ENCODE assay signal across 8 mouse cellular contexts in the genomic region with DNA sequence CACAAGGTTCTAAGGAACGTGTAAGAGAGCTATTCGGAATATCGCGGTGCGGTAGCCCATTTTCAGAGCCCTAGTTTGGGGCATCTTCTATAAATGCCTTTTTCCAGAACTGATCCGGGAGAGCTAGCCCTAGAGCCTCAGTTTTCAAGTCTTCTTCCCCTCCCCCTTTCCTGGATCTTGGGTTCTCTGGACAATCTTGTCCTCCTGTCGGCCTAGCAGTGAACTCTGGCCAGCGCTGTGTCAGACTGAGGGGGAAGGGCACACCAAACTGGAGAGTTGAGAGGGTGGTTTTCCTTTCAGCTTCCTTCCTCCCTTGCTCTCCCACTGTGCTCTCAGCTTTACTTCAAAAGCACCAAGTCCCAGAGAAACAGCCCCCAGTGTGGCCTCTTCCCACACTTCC. TPM values are rescaled to one million over a fixed set of nuclear protein-coding genes. Genes with fewer than 3 reads are reported as not detected.
DNase-seq lines count a peak whose midpoint lies in the region; ATAC-seq and TF ChIP-seq lines count a peak whose summit lies in the region.

No protein-coding gene starts in this region.

- H3K36me3 ChIP-seq in C2C12 (ENCODE audit: control insufficient read depth, insufficient read depth), result no peaks in the 10 kb centered on the region
- 0 out of 2 replicates have a peak, but pooled peaks cover 7% of the 10 kb centered on the region for H3K36me3 ChIP-seq in lung, embryonic 14.5 days (ENCODE audit: insufficient read depth)

- DNase-seq in adrenal gland, postnatal 14 days, result peak; percentile 41
- DNase-seq in heart, adult 8-10 months (ENCODE audit: low spot score), result peak; percentile 42
- DNase-seq in kidney, adult 18-20 months, result peak; percentile 62
- peak; percentile 84 for DNase-seq in lung, embryonic 14.5 days
- DNase-seq in retina, postnatal 1 day, result peak; percentile 29
- no peak for DNase-seq in layer of hippocampus, postnatal 14 days (ENCODE audit: low spot score in 2 of 2)
- DNase-seq in right cerebral cortex, postnatal 14 days, result no peak

- no peaks in the 10 kb centered on the region for H3K27me3 ChIP-seq in C2C12 (ENCODE audit: control insufficient read depth, insufficient read depth, insufficient read length)
- H3K27me3 ChIP-seq in lung, embryonic 14.5 days (ENCODE audit: insufficient read depth, low read length), result no peaks in the 10 kb centered on the region

- peak overlapping the region; percentile 91 for H3K9ac ChIP-seq in lung, embryonic 14.5 days

- 1% methylated on average over 8 of the region's 8 CpGs for WGBS in lung, embryonic 14.5 days

- peak overlapping the region; percentile 53 for H3K4me3 ChIP-seq in C2C12 (ENCODE audit: insufficient read depth, poor library complexity, severe bottlenecking)
- peak overlapping the region; percentile 74 for H3K4me3 ChIP-seq in lung, embryonic 14.5 days (ENCODE audit: low read depth, low read length)

- H3K79me3 ChIP-seq in C2C12 (ENCODE audit: low read depth), result peaks cover 21% of the 10 kb centered on the region

- no peak overlapping the region for H3ac ChIP-seq in C2C12 (ENCODE audit: control insufficient read depth, insufficient read length, low read depth)

- TF ChIP-seq CTCF in C2C12 (IDR thresholded peaks at IDR 0.05; ENCODE audit: control insufficient read depth, insufficient read depth, insufficient read length), result no peak
- peak; percentile 37 for TF ChIP-seq CTCF in lung, embryonic 14.5 days (IDR thresholded peaks at IDR 0.05; ENCODE audit: low read depth)

- peak overlapping the region; percentile 83 for H3K27ac ChIP-seq in lung, embryonic 14.5 days (ENCODE audit: low read depth)

- H3K79me2 ChIP-seq in C2C12 (ENCODE audit: control insufficient read depth, insufficient read depth), result peaks cover 59% of the 10 kb centered on the region

- peak; percentile 74 for ATAC-seq in lung, embryonic 14.5 days (ENCODE audit: insufficient read depth)

- peaks cover 9% of the 10 kb centered on the region; the same call in 1 of the 2 replicates for H3K4me1 ChIP-seq in lung, embryonic 14.5 days (ENCODE audit: insufficient read depth)

- no peaks in the 10 kb centered on the region for H3K9me3 ChIP-seq in lung, embryonic 14.5 days (ENCODE audit: low read depth, low read length)

- peak overlapping the region; percentile 85 for H3K4me2 ChIP-seq in lung, embryonic 14.5 days

TF ChIP-seq in C2C12, 6 proteins besides CTCF, POLR2A, EP300 and RAD21:
- TF ChIP-seq MAX (IDR thresholded peaks at IDR 0.05) (no peak), CEBPB (IDR thresholded peaks at IDR 0.05; ENCODE audit: low read depth) (no peak), MYOG (IDR thresholded peaks at IDR 0.05; ENCODE audit: control insufficient read depth, extremely low read depth, insufficient read length) (no peak), FOSL1 (IDR thresholded peaks at IDR 0.05; ENCODE audit: insufficient read depth, low read length, poor library complexity, severe bottlenecking) (no peak), MYOD1 (IDR thresholded peaks at IDR 0.05; ENCODE audit: control insufficient read depth, insufficient read length, low read depth) (no peak), USF1 (IDR thresholded peaks at IDR 0.05; ENCODE audit: low read depth) (no peak)

RNA-seq across cellular contexts. Expression of a gene that starts 1.0 kb away (rescaled TPM):
- polyA plus RNA-seq in C2C12 (2012; fragmentation: generic; extraction: Trizol), result 9.3 TPM
- 12.4 and 15.2 TPM in 2 replicates for total RNA-seq in adrenal gland, postnatal 14 days (2021)
- 10 to 100 TPM; 13.7 to 16.9 (median 15.6) TPM for total RNA-seq in heart, adult 8-10 months (2022)
- 20.3 and 21.2 TPM in 2 replicates for polyA plus RNA-seq in lung, embryonic 14.5 days (2014; fragmentation: Nextera tagmentation; extraction: Ambion mirVana)
- 1 to 10 TPM; 2.5 to 4.9 TPM for total RNA-seq in layer of hippocampus, postnatal 14 days (2021)

RNA-seq across cellular contexts. Expression of a gene that starts 35.0 kb away (rescaled TPM):
- not detected for polyA plus RNA-seq in C2C12 (2012; fragmentation: generic; extraction: Trizol)
- total RNA-seq in adrenal gland, postnatal 14 days (2021), result not detected in 2 replicates
- total RNA-seq in heart, adult 8-10 months (2022), result not detected
- not detected in 2 replicates for polyA plus RNA-seq in lung, embryonic 14.5 days (2014; fragmentation: Nextera tagmentation; extraction: Ambion mirVana)
- not detected for total RNA-seq in layer of hippocampus, postnatal 14 days (2021)

RNA-seq across cellular contexts. Expression of a gene that starts 43.0 kb away (rescaled TPM):
- not detected for polyA plus RNA-seq in C2C12 (2012; fragmentation: generic; extraction: Trizol)
- not detected in 2 replicates for total RNA-seq in adrenal gland, postnatal 14 days (2021)
- not detected for total RNA-seq in heart, adult 8-10 months (2022)
- 0.29 and 0.45 TPM in 2 replicates for polyA plus RNA-seq in lung, embryonic 14.5 days (2014; fragmentation: Nextera tagmentation; extraction: Ambion mirVana)
- total RNA-seq in layer of hippocampus, postnatal 14 days (2021), result not detected

RNA-seq across cellular contexts. Expression of a gene that starts 53.5 kb away (rescaled TPM):
- polyA plus RNA-seq in C2C12 (2012; fragmentation: generic; extraction: Trizol), result not detected
- not detected in 2 replicates for total RNA-seq in adrenal gland, postnatal 14 days (2021)
- total RNA-seq in heart, adult 8-10 months (2022), result not detected
- not detected in 2 replicates for polyA plus RNA-seq in lung, embryonic 14.5 days (2014; fragmentation: Nextera tagmentation; extraction: Ambion mirVana)
- not detected for total RNA-seq in layer of hippocampus, postnatal 14 days (2021)

Comparison
In these comparisons a context has a peak if more than half of its experiments do, and no peak if none do; other contexts are left out.
1. DNase-seq: peak in adrenal gland, postnatal 14 days (single experiment), heart, adult 8-10 months (single experiment), kidney, adult 18-20 months (single experiment), lung, embryonic 14.5 days (single experiment) and retina, postnatal 1 day (single experiment); none in layer of hippocampus, postnatal 14 days (0 of 2) and right cerebral cortex, postnatal 14 days (single experiment).